Mouse (Mus musculus) layer of hippocampus, adult 6 months (tissue): ENCODE data around the gene Gm27179. TPM values are rescaled to one million over a fixed set of nuclear protein-coding genes. Genes with fewer than 3 reads are reported as not detected.

Experiments
- long read RNA-seq, 2 experiments: library from polyadenylated mRNA; unstranded; transcript quantifications; one replicate each; pipeline ENCODE4 v2.0.0; 2019 to 2020
- polyA plus RNA-seq: library from polyadenylated mRNA; unstranded; fragments of <200 nt; fragmentation: Nextera tagmentation; gene quantifications from 2 replicates; pipeline ENCODE4 v1.2.3, GENCODE M21; 2021

Gene Gm27179
- not detected in 2 replicates for polyA plus RNA-seq
- long read RNA-seq, experiment 1 = 0 reads
- long read RNA-seq, experiment 2 = 0 reads

GRCm38 (mm10) chr14:69512449-69512848 is at the start of gene Gm27179:
TSS of gene Gm27179 (minus strand) at chr14:69512549.

GRCm38 (mm10) chr14:69555110-69555831 is 42.9 kb upstream of the Gm27179 start, which contains the start of gene Entpd4b:
TSS of gene Entpd4b (plus strand) at chr14:69555424.

GRCm38 (mm10) chr14:69503174-69503573 is 9.2 kb downstream of the Gm27179 start, which contains the start of gene Gm16867:
TSS of gene Gm16867 (minus strand) at chr14:69503362.

Other genes with a start within 250 kb of the Gm27179 start
- gene Synb, start 218.2 kb downstream of the Gm27179 start, polyA plus RNA-seq = 0.04 TPM in 1 of 2 replicates, not detected in the other
- 6.4 and 7.9 TPM in 2 replicates for gene Gm16867, start 9.2 kb downstream of the Gm27179 start, polyA plus RNA-seq
- 43.6 and 47.9 TPM in 2 replicates for gene Entpd4b, start 42.9 kb upstream of the Gm27179 start, polyA plus RNA-seq